Mouse (Mus musculus): ENCODE measurements around the gene Cd5l. TPM values are rescaled to one million over a fixed set of nuclear protein-coding genes. Genes with fewer than 3 reads are reported as not detected.
"Not testable (repeated sequence)": the region's sequence is repeated elsewhere in the genome, so short reads cannot be mapped to it uniquely, and the experiment has no call there.

Cd5l gene
- polyA plus RNA-seq, 1 experiment from 2014 or later = not detected

- no peaks in the 10 kb centered on the region for H3K27me3 ChIP-seq (ENCODE audit: control insufficient read depth, insufficient read depth, low read length)
- no peak overlapping the region for H3K4me3 ChIP-seq (ENCODE audit: low read depth, low read length)
- no peaks in the 10 kb centered on the region for H3K9me3 ChIP-seq (ENCODE audit: control insufficient read depth, low read length)
- 87% methylated on average over 10 of the region's 10 CpGs for WGBS
- no peak overlapping the region for H3K27ac ChIP-seq (ENCODE audit: low read depth, low read length)
- DNase-seq (ENCODE audit: low spot score) = no peak
- no peaks in the 10 kb centered on the region for H3K4me1 ChIP-seq (ENCODE audit: control insufficient read depth, insufficient read depth, low read length)
- ATAC-seq (ENCODE audit: insufficient read depth, low FRiP score, low TSS enrichment) = no peak
- no peak overlapping the region for H3K9ac ChIP-seq (ENCODE audit: low read length)
- H3K4me2 ChIP-seq (ENCODE audit: low read depth) = no peak overlapping the region
- H3K36me3 ChIP-seq (ENCODE audit: control insufficient read depth, insufficient read depth, low read length) = no peaks in the 10 kb centered on the region
Measured at GRCm38 (mm10) chr3:87367511-87367910, 9.8 kb downstream of the Cd5l start.

- Histone ChIP-seq H3K4me1 (ENCODE audit: control insufficient read depth, insufficient read depth, low read length) (no peaks in the 10 kb centered on the region), H3K4me3 (ENCODE audit: low read depth, low read length) (no peak overlapping the region), H3K27ac (ENCODE audit: low read depth, low read length) (no peak overlapping the region), H3K4me2 (ENCODE audit: low read depth) (no peak overlapping the region), H3K36me3 (ENCODE audit: control insufficient read depth, insufficient read depth, low read length) (no peaks in the 10 kb centered on the region), H3K9ac (ENCODE audit: low read length) (no peak overlapping the region), H3K27me3 (ENCODE audit: control insufficient read depth, insufficient read depth, low read length) (no peaks in the 10 kb centered on the region), H3K9me3 (ENCODE audit: control insufficient read depth, low read length) (no peaks in the 10 kb centered on the region)
- DNase-seq (ENCODE audit: low spot score) (no peak), ATAC-seq (ENCODE audit: insufficient read depth, low FRiP score, low TSS enrichment) (no peak)
- WGBS = 86% methylated on average over 5 of the region's 5 CpGs
Measured at GRCm38 (mm10) chr3:87369181-87369580, 11.5 kb downstream of the Cd5l start.

- Histone ChIP-seq H3K4me2 (ENCODE audit: low read depth) (no peak within 1 kb of the TSS), H3K9me3 (ENCODE audit: control insufficient read depth, low read length) (no peaks in the 10 kb centered on the region), H3K9ac (ENCODE audit: low read length) (no peak within 1 kb of the TSS), H3K4me3 (ENCODE audit: low read depth, low read length) (no peak within 1 kb of the TSS), H3K27ac (ENCODE audit: low read depth, low read length) (no peak within 1 kb of the TSS), H3K4me1 (ENCODE audit: control insufficient read depth, insufficient read depth, low read length) (no peaks in the 10 kb centered on the region), H3K36me3 (ENCODE audit: control insufficient read depth, insufficient read depth, low read length) (no peaks in the 10 kb centered on the region), H3K27me3 (ENCODE audit: control insufficient read depth, insufficient read depth, low read length) (no peaks in the 10 kb centered on the region)
- 88% methylated on average over 18 of the region's 18 CpGs for WGBS
- DNase-seq (ENCODE audit: low spot score) (no peak), ATAC-seq (ENCODE audit: insufficient read depth, low FRiP score, low TSS enrichment) (no peak)
Measured at GRCm38 (mm10) chr3:87376195-87377165, 18.8 kb downstream of the Cd5l start, which contains the start of gene Fcrl1. Fcrl1 (plus strand) TSS chr3:87376387.

GRCm38 (mm10) chr3:87377228-87377627 lies 19.5 kb downstream of the Cd5l start:
- Histone ChIP-seq H3K4me2 (ENCODE audit: low read depth) (no peak overlapping the region), H3K9ac (ENCODE audit: low read length) (no peak overlapping the region), H3K27me3 (ENCODE audit: control insufficient read depth, insufficient read depth, low read length) (no peaks in the 10 kb centered on the region), H3K4me3 (ENCODE audit: low read depth, low read length) (no peak overlapping the region), H3K4me1 (ENCODE audit: control insufficient read depth, insufficient read depth, low read length) (no peaks in the 10 kb centered on the region), H3K9me3 (ENCODE audit: control insufficient read depth, low read length) (no peaks in the 10 kb centered on the region), H3K27ac (ENCODE audit: low read depth, low read length) (no peak overlapping the region), H3K36me3 (ENCODE audit: control insufficient read depth, insufficient read depth, low read length) (no peaks in the 10 kb centered on the region)
- no peak for ATAC-seq (ENCODE audit: insufficient read depth, low FRiP score, low TSS enrichment)
- 80% methylated on average over 3 of the region's 3 CpGs for whole genome bisulfite sequencing
- no peak for DNase-seq (ENCODE audit: low spot score)

GRCm38 (mm10) chr3:87377719-87378118 lies 20.0 kb downstream of the Cd5l start:
- Histone ChIP-seq H3K4me3 (ENCODE audit: low read depth, low read length) (no peak overlapping the region), H3K27ac (ENCODE audit: low read depth, low read length) (no peak overlapping the region), H3K36me3 (ENCODE audit: control insufficient read depth, insufficient read depth, low read length) (no peaks in the 10 kb centered on the region), H3K9ac (ENCODE audit: low read length) (no peak overlapping the region), H3K4me2 (ENCODE audit: low read depth) (no peak overlapping the region), H3K9me3 (ENCODE audit: control insufficient read depth, low read length) (no peaks in the 10 kb centered on the region), H3K4me1 (ENCODE audit: control insufficient read depth, insufficient read depth, low read length) (no peaks in the 10 kb centered on the region), H3K27me3 (ENCODE audit: control insufficient read depth, insufficient read depth, low read length) (no peaks in the 10 kb centered on the region)
- 78% methylated on average over 6 of the region's 6 CpGs for WGBS
- ATAC-seq (ENCODE audit: insufficient read depth, low FRiP score, low TSS enrichment) = no peak
- no peak for DNase-seq (ENCODE audit: low spot score)

GRCm38 (mm10) chr3:87379641-87380315 lies 22.1 kb downstream of the Cd5l start:
- not testable (repeated sequence) for ATAC-seq (ENCODE audit: insufficient read depth, low FRiP score, low TSS enrichment)
- 84% methylated on average over 2 of the region's 2 CpGs for WGBS

GRCm38 (mm10) chr3:87381806-87382712 lies 24.4 kb downstream of the Cd5l start:
- no peaks in the 10 kb centered on the region for H3K36me3 ChIP-seq (ENCODE audit: control insufficient read depth, insufficient read depth, low read length)
- H3K4me1 ChIP-seq (ENCODE audit: control insufficient read depth, insufficient read depth, low read length) = no peaks in the 10 kb centered on the region
- H3K9me3 ChIP-seq (ENCODE audit: control insufficient read depth, low read length) = no peaks in the 10 kb centered on the region
- no peak overlapping the region for H3K9ac ChIP-seq (ENCODE audit: low read length)
- no peak overlapping the region for H3K4me3 ChIP-seq (ENCODE audit: low read depth, low read length)
- no peak overlapping the region for H3K27ac ChIP-seq (ENCODE audit: low read depth, low read length)
- no peaks in the 10 kb centered on the region for H3K27me3 ChIP-seq (ENCODE audit: control insufficient read depth, insufficient read depth, low read length)
- H3K4me2 ChIP-seq (ENCODE audit: low read depth) = no peak overlapping the region
- DNase-seq (ENCODE audit: low spot score) (no peak), ATAC-seq (ENCODE audit: insufficient read depth, low FRiP score, low TSS enrichment) (no peak)
- WGBS = 73% methylated on average over 7 of the region's 7 CpGs

More at GRCm38 (mm10) chr3:87379641-87380315, 22.1 kb downstream of the Cd5l start:
- H3K4me1 ChIP-seq (ENCODE audit: control insufficient read depth, insufficient read depth, low read length); H3K9ac ChIP-seq (ENCODE audit: low read length); H3K27ac ChIP-seq (ENCODE audit: low read depth, low read length); H3K27me3 ChIP-seq (ENCODE audit: control insufficient read depth, insufficient read depth, low read length); H3K36me3 ChIP-seq (ENCODE audit: control insufficient read depth, insufficient read depth, low read length); H3K4me3 ChIP-seq (ENCODE audit: low read depth, low read length); H3K9me3 ChIP-seq (ENCODE audit: control insufficient read depth, low read length); H3K4me2 ChIP-seq (ENCODE audit: low read depth); DNase-seq (ENCODE audit: low spot score): not testable (repeated sequence)

GRCm38 (mm10) chr3:87383308-87383707 lies 25.6 kb downstream of the Cd5l start:
- no peak overlapping the region for H3K9ac ChIP-seq (ENCODE audit: low read length)
- WGBS = 89% methylated on average over 3 of the region's 3 CpGs
- ATAC-seq (ENCODE audit: insufficient read depth, low FRiP score, low TSS enrichment) = no peak
- H3K4me3 ChIP-seq (ENCODE audit: low read depth, low read length) = no peak overlapping the region
- H3K27ac ChIP-seq (ENCODE audit: low read depth, low read length) = no peak overlapping the region
- no peaks in the 10 kb centered on the region for H3K27me3 ChIP-seq (ENCODE audit: control insufficient read depth, insufficient read depth, low read length)
- no peak overlapping the region for H3K4me2 ChIP-seq (ENCODE audit: low read depth)
- no peaks in the 10 kb centered on the region for H3K4me1 ChIP-seq (ENCODE audit: control insufficient read depth, insufficient read depth, low read length)
- no peaks in the 10 kb centered on the region for H3K9me3 ChIP-seq (ENCODE audit: control insufficient read depth, low read length)
- H3K36me3 ChIP-seq (ENCODE audit: control insufficient read depth, insufficient read depth, low read length) = no peaks in the 10 kb centered on the region
- no peak for DNase-seq (ENCODE audit: low spot score)

Measured in neural tube, embryonic 11.5 days (tissue).